Mouse (Mus musculus) inflammation-experienced regulatory T-cells, adult 16 weeks (primary cell): ENCODE measurements around the gene Nabp2. TPM values are rescaled to one million over a fixed set of nuclear protein-coding genes. Genes with fewer than 3 reads are reported as not detected.

ENCODE experiments used
- polyA plus RNA-seq: library from polyadenylated mRNA; unstranded; fragments of 100-300 nt; shearing (Covaris generic); gene quantifications from one replicate; pipeline ENCODE4 v1.2.1, GENCODE M21; 2017

The Nabp2 gene
- 130 TPM for polyA plus RNA-seq

GRCm38 (mm10) chr10:128411211-128412054 lies at the start of gene Nabp2, which contains the start of gene Rnf41:
Gene Nabp2 (minus strand): TSS chr10:128411492.
Gene Rnf41 (plus strand): TSS chr10:128411657.

GRCm38 (mm10) chr10:128458719-128459408 lies 47.6 kb upstream of the Nabp2 start, which contains the start of gene Smarcc2:
Gene Smarcc2 (plus strand): TSS chr10:128459248.

GRCm38 (mm10) chr10:128401056-128401455 lies 10.2 kb downstream of the Nabp2 start, which contains the start of gene Slc39a5:
Gene Slc39a5 (minus strand): TSS chr10:128401229.

GRCm38 (mm10) chr10:128376455-128377211 lies 34.7 kb downstream of the Nabp2 start, which contains the start of gene Ankrd52:
Gene Ankrd52 (plus strand): TSS chr10:128377115.

GRCm38 (mm10) chr10:128368402-128369217 lies 42.7 kb downstream of the Nabp2 start, which contains the start of gene Coq10a:
Gene Coq10a (minus strand): TSS chr10:128368997.

Other genes starting within 250 kb of the Nabp2 start
- gene Rbms2, start 231.2 kb downstream of the Nabp2 start, polyA plus RNA-seq, result 35.0 TPM
- gene Gls2, start 217.0 kb downstream of the Nabp2 start, polyA plus RNA-seq, result 0.48 TPM
- 15.4 TPM for gene Spryd4, start 199.7 kb downstream of the Nabp2 start, polyA plus RNA-seq
- gene Mip, start 185.7 kb downstream of the Nabp2 start, polyA plus RNA-seq, result not detected
- 27.6 TPM for gene Timeless, start 179.4 kb downstream of the Nabp2 start, polyA plus RNA-seq
- not detected for gene Apon, start 157.4 kb downstream of the Nabp2 start, polyA plus RNA-seq
- gene Apof, start 142.8 kb downstream of the Nabp2 start, polyA plus RNA-seq, result not detected
- gene Stat2, start 140.9 kb downstream of the Nabp2 start, polyA plus RNA-seq, result 92.9 TPM
- gene Il23a, start 112.7 kb downstream of the Nabp2 start, polyA plus RNA-seq, result not detected
- 54.5 TPM for gene Pan2, start 108.2 kb downstream of the Nabp2 start, polyA plus RNA-seq
- 151 TPM for gene Cnpy2, start 89.0 kb downstream of the Nabp2 start, polyA plus RNA-seq
- 200 TPM for gene Cs, start 73.8 kb downstream of the Nabp2 start, polyA plus RNA-seq
- 12.5 TPM for gene Coq10a, start 42.5 kb downstream of the Nabp2 start, polyA plus RNA-seq
- gene Ankrd52, start 34.4 kb downstream of the Nabp2 start, polyA plus RNA-seq, result 2.0 TPM
- 0.71 TPM for gene Slc39a5, start 10.3 kb downstream of the Nabp2 start, polyA plus RNA-seq
- 58.1 TPM for gene Rnf41, start 165 bp upstream of the Nabp2 start, polyA plus RNA-seq
- 143 TPM for gene Smarcc2, start 47.8 kb upstream of the Nabp2 start, polyA plus RNA-seq
- gene Myl6, start 82.7 kb upstream of the Nabp2 start, polyA plus RNA-seq, result 1,346 TPM
- 5.6 TPM for gene Myl6b, start 87.2 kb upstream of the Nabp2 start, polyA plus RNA-seq
- gene Esyt1, start 114.4 kb upstream of the Nabp2 start, polyA plus RNA-seq, result 212 TPM
- gene Zc3h10, start 136.3 kb upstream of the Nabp2 start, polyA plus RNA-seq, result 40.2 TPM
- 2,472 TPM for gene Rpl41, start 137.8 kb upstream of the Nabp2 start, polyA plus RNA-seq
- 35.3 TPM for gene Pa2g4, start 154.5 kb upstream of the Nabp2 start, polyA plus RNA-seq
- 12.6 TPM for gene Erbb3, start 178.2 kb upstream of the Nabp2 start, polyA plus RNA-seq
- gene Rps26, start 215.3 kb upstream of the Nabp2 start, polyA plus RNA-seq, result 590 TPM
- 171 TPM for gene Ikzf4, start 234.5 kb upstream of the Nabp2 start, polyA plus RNA-seq